Comparison of ENCODE assay signal across 8 mouse cellular contexts in genomic region chr8:22411971-22412370, GRCm38 (mm10). TPM values are rescaled to one million over a fixed set of nuclear protein-coding genes. Genes with fewer than 3 reads are reported as not detected.
DNase-seq lines count a peak whose midpoint lies in the region; ATAC-seq and TF ChIP-seq lines count a peak whose summit lies in the region.

No protein-coding gene starts in this region.

- H3K36me3 ChIP-seq in lung, embryonic 14.5 days (ENCODE audit: insufficient read depth), result peaks cover 20% of the 10 kb centered on the region
- peaks cover 6% of the 10 kb centered on the region; the same call in 1 of the 2 replicates for H3K36me3 ChIP-seq in embryonic facial prominence, embryonic 12.5 days
- H3K36me3 ChIP-seq in limb, embryonic 11.5 days (ENCODE audit: control insufficient read depth, insufficient read depth, low read length), result peaks cover 4% of the 10 kb centered on the region; the same call in 1 of the 2 replicates
- H3K36me3 ChIP-seq in neural tube, embryonic 14.5 days (ENCODE audit: control insufficient read depth, insufficient read depth, low read length), result peaks cover 14% of the 10 kb centered on the region; the same call in 1 of the 2 replicates

- H3K27me3 ChIP-seq in lung, embryonic 14.5 days (ENCODE audit: insufficient read depth, low read length), result no peaks in the 10 kb centered on the region
- H3K27me3 ChIP-seq in embryonic facial prominence, embryonic 12.5 days, result no peaks in the 10 kb centered on the region
- no peaks in the 10 kb centered on the region for H3K27me3 ChIP-seq in limb, embryonic 11.5 days (ENCODE audit: control insufficient read depth, insufficient read depth, low read length)
- no peaks in the 10 kb centered on the region for H3K27me3 ChIP-seq in neural tube, embryonic 14.5 days (ENCODE audit: control insufficient read depth, insufficient read depth, low read length)

- peak overlapping the region; percentile 68; the same call in 1 of the 2 replicates for H3K27ac ChIP-seq in lung, embryonic 14.5 days (ENCODE audit: low read depth)
- H3K27ac ChIP-seq in embryonic facial prominence, embryonic 12.5 days, result no peak overlapping the region
- no peak overlapping the region for H3K27ac ChIP-seq in limb, embryonic 11.5 days (replicated peaks; ENCODE audit: low read depth, low read length)
- no peak overlapping the region for H3K27ac ChIP-seq in neural tube, embryonic 14.5 days (ENCODE audit: low read depth, low read length)

- H3K4me2 ChIP-seq in lung, embryonic 14.5 days, result peak overlapping the region; percentile 94
- peak overlapping the region; percentile 74 for H3K4me2 ChIP-seq in embryonic facial prominence, embryonic 12.5 days (replicated peaks)
- peak overlapping the region; percentile 66 for H3K4me2 ChIP-seq in limb, embryonic 11.5 days (ENCODE audit: low read depth, severe bottlenecking)
- peak overlapping the region; percentile 52 for H3K4me2 ChIP-seq in neural tube, embryonic 14.5 days (ENCODE audit: low read depth, low read length)

- no peak for TF ChIP-seq CTCF in lung, embryonic 14.5 days (IDR thresholded peaks at IDR 0.05; ENCODE audit: low read depth)

- no peaks in the 10 kb centered on the region for H3K9me3 ChIP-seq in lung, embryonic 14.5 days (ENCODE audit: low read depth, low read length)
- H3K9me3 ChIP-seq in embryonic facial prominence, embryonic 12.5 days, result no peaks in the 10 kb centered on the region
- H3K9me3 ChIP-seq in limb, embryonic 11.5 days (ENCODE audit: control insufficient read depth, low read length), result no peaks in the 10 kb centered on the region
- H3K9me3 ChIP-seq in neural tube, embryonic 14.5 days (ENCODE audit: control insufficient read depth, low read length), result no peaks in the 10 kb centered on the region

- peak overlapping the region; percentile 88 for H3K9ac ChIP-seq in lung, embryonic 14.5 days
- H3K9ac ChIP-seq in embryonic facial prominence, embryonic 12.5 days, result peak overlapping the region; percentile 90
- peak overlapping the region; percentile 83 for H3K9ac ChIP-seq in limb, embryonic 11.5 days (ENCODE audit: low read length)
- H3K9ac ChIP-seq in neural tube, embryonic 14.5 days (replicated peaks; ENCODE audit: low read depth, low read length), result peak overlapping the region; percentile 65; the same call in 1 of the 2 replicates

- no peak for ATAC-seq in lung, embryonic 14.5 days (ENCODE audit: insufficient read depth)
- ATAC-seq in embryonic facial prominence, embryonic 12.5 days (ENCODE audit: insufficient number of reproducible peaks, insufficient read depth, low FRiP score, low TSS enrichment), result no peak
- no peak for ATAC-seq in limb, embryonic 11.5 days (ENCODE audit: insufficient number of reproducible peaks, low FRiP score, low TSS enrichment, low read depth)
- ATAC-seq in neural tube, embryonic 14.5 days (ENCODE audit: low read depth), result no peak
- no peak for ATAC-seq in inflammation-experienced regulatory T-cells, adult 6 months

- DNase-seq in lung, embryonic 14.5 days, result no peak
- DNase-seq in lung, postnatal 36 days, result no peak
- no peak for DNase-seq in limb, embryonic 11.5 days (ENCODE audit: low spot score)
- DNase-seq in right cerebral cortex, postnatal 14 days, result no peak
- DNase-seq in urinary bladder, postnatal 4 days (ENCODE audit: low spot score in 2 of 2), result no peak

- WGBS in lung, embryonic 14.5 days, result 16% methylated on average over 8 of the region's 8 CpGs
- 26% methylated on average over 8 of the region's 8 CpGs for WGBS in embryonic facial prominence, embryonic 12.5 days
- 23% methylated on average over 8 of the region's 8 CpGs for WGBS in limb, embryonic 11.5 days
- WGBS in neural tube, embryonic 14.5 days, result 23% methylated on average over 8 of the region's 8 CpGs

- H3K4me1 ChIP-seq in lung, embryonic 14.5 days (ENCODE audit: insufficient read depth), result peaks cover 3% of the 10 kb centered on the region; the same call in 1 of the 2 replicates
- H3K4me1 ChIP-seq in embryonic facial prominence, embryonic 12.5 days, result peaks cover 6% of the 10 kb centered on the region; the same call in 1 of the 2 replicates
- peaks cover 4% of the 10 kb centered on the region; the same call in 1 of the 2 replicates for H3K4me1 ChIP-seq in limb, embryonic 11.5 days (ENCODE audit: control insufficient read depth, insufficient read depth, low read length)
- peaks cover 6% of the 10 kb centered on the region for H3K4me1 ChIP-seq in neural tube, embryonic 14.5 days (ENCODE audit: control insufficient read depth, insufficient read depth, low read length)

- peak overlapping the region; percentile 74 for H3K4me3 ChIP-seq in lung, embryonic 14.5 days (ENCODE audit: low read depth, low read length)
- peak overlapping the region; percentile 91 for H3K4me3 ChIP-seq in embryonic facial prominence, embryonic 12.5 days
- peak overlapping the region; percentile 73 for H3K4me3 ChIP-seq in limb, embryonic 11.5 days (ENCODE audit: low read depth, low read length)
- H3K4me3 ChIP-seq in neural tube, embryonic 14.5 days (ENCODE audit: low read depth, low read length), result peak overlapping the region; percentile 53

RNA-seq across cellular contexts. Expression of gene Mrps31, which starts 0.8 kb away (rescaled TPM):
- 36.8 and 36.9 TPM in 2 replicates for polyA plus RNA-seq in lung, embryonic 14.5 days (2014; fragmentation: Nextera tagmentation; extraction: Ambion mirVana)
- polyA plus RNA-seq in embryonic facial prominence, embryonic 12.5 days (2016; fragmentation: Nextera tagmentation; extraction: Ambion mirVana), result 38.4 and 40.6 TPM in 2 replicates
- polyA plus RNA-seq in limb, embryonic 11.5 days (2014; fragmentation: Nextera tagmentation; extraction: Ambion mirVana), result 44.4 and 45.7 TPM in 2 replicates
- polyA plus RNA-seq in neural tube, embryonic 14.5 days (2014; fragmentation: Nextera tagmentation; extraction: Ambion mirVana), result 35.8 and 36.0 TPM in 2 replicates
- 10 to 100 TPM; 22.5 to 24.4 (median 24.4) TPM for polyA plus RNA-seq in inflammation-experienced regulatory T-cells, adult 6 months (2017; shearing (Covaris generic))

RNA-seq across cellular contexts. Expression of gene Slc25a15, which starts 13.6 kb away (rescaled TPM):
- polyA plus RNA-seq in lung, embryonic 14.5 days (2014; fragmentation: Nextera tagmentation; extraction: Ambion mirVana), result 21.2 and 23.9 TPM in 2 replicates
- polyA plus RNA-seq in embryonic facial prominence, embryonic 12.5 days (2016; fragmentation: Nextera tagmentation; extraction: Ambion mirVana), result 16.1 and 16.8 TPM in 2 replicates
- 14.6 and 16.7 TPM in 2 replicates for polyA plus RNA-seq in limb, embryonic 11.5 days (2014; fragmentation: Nextera tagmentation; extraction: Ambion mirVana)
- 6.0 and 8.7 TPM in 2 replicates for polyA plus RNA-seq in neural tube, embryonic 14.5 days (2014; fragmentation: Nextera tagmentation; extraction: Ambion mirVana)
- polyA plus RNA-seq in inflammation-experienced regulatory T-cells, adult 6 months (2017; shearing (Covaris generic)), result 1 to 10 TPM; 1.9 to 2.5 (median 2.4) TPM
